Mouse (Mus musculus) layer of hippocampus, postnatal 25 days (tissue): Measurements from ENCODE around the gene Olfr187. TPM values are rescaled to one million over a fixed set of nuclear protein-coding genes. Genes with fewer than 3 reads are reported as not detected.
"Not testable (repeated sequence)": the region's sequence is repeated elsewhere in the genome, so short reads cannot be mapped to it uniquely, and the experiment has no call there.

Source experiments
- DNase-seq, 2 experiments: peaks; one replicate each; pipeline ENCODE4 v3.0.0; 2022; ENCODE audit warnings: mixed read lengths in 2 of 2, low spot score in 1 of 2; ENCODE audit errors: extremely low spot score in 1 of 2
- total RNA-seq, 2 experiments: library from RNA; stranded (reverse); gene quantifications; 2 replicates each; pipeline ENCODE4 v1.2.3; 2021

The Olfr187 gene
- not detected for total RNA-seq

DNA sequence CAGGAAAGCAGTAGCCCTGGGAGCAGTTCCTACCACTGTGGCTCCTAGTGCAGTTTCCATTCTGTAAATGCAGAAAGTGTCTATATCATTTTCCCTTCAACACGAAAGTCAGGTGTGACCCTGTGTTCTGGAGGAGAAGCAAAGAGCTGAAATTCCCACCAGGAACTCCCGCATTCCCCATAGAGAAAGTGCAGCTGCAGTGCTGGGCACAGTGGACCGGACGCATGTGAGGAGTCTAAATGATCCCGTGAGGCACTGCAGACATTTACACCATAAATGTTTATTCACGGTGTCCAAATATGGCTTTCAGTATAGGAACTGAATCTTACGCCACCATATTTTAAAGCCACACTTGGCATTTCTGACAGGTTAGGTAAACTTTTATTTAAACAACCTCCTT is at the start of gene Olfr187:
Gene Olfr187 (minus strand): TSS at position 58 of the 400 bp plus-strand sequence.
- DNase-seq = no peak

DNA sequence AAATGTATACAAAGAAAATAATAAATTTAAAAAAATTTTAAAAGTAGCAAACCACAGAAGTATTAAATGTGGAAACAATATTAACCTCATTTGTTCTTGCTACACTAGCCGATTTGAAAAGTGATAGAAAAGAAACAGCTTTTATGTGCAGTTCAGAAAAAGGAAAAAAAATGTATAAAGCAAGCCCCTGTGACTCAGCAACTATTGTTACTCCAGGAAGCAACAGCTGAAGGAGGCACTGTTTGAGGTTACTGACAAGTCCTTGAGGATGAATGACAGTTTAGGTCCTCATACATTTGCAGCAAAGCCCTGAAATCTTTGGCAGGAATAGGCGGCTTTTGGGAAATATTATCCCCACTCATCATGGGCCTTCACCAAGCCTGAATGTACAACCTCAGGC is 41.5 kb upstream of the Olfr187 start:
- not testable (repeated sequence) for DNase-seq

DNA sequence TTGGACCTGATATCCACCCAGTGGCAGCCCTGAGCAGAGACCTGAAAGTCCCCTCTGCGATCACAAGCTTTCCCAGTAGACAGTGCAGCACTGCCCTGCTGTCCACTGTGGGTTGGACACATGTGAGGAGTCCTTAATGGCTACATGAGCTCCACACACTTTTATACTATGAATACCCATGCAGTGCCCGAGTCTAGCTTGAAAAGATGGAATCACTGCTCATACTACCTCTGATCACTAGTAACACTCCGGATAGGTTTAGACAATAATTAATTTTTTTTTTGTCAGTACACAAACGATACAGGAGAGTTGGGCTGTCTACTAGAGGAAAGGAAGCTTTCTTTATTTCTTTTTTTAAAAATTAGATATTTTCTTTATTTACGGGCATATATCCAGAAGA is 38.3 kb upstream of the Olfr187 start, which contains the start of gene Olfr190:
Gene Olfr190 (minus strand): TSS at position 101 of the 400 bp plus-strand sequence.
- no peak for DNase-seq

DNA sequence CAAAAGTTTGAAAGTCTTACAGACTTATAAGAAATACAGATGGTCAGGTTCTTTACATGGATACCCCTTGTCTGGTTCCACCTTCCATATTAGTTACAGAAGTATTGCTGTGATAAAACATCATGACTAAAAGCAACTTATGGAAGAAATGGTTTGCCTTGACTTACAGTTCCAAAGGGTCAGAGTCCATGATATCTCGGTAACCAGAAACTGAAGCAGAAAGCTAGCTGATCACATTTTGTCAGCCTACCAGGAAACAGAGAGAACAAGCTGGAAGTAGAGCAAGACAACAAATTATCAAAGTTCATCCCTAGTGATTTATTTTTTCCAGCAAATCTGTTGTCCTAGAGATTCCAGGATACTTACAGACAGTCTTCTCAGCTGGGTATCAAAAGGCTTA is 34.0 kb upstream of the Olfr187 start:
- no peak for DNase-seq

DNA sequence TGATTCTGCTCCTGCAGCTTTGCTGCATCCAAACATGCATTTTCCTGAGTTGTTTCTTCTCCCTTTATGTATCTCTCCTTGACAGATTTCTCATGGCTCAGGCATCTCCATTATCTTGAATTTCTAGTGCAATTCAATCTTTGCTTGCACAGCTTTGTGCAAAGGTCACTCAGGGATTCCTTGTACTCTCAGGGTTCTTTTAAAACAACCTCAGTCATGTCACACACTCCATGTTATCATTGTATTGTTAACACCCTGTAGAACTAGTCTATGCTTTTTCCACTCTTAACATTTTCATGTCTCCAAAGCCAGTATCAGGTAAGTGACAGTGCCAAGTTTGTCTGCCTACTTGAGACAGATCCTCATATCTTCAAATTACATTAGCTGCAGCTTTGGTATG is 32.2 kb upstream of the Olfr187 start:
- DNase-seq = no peak

DNA sequence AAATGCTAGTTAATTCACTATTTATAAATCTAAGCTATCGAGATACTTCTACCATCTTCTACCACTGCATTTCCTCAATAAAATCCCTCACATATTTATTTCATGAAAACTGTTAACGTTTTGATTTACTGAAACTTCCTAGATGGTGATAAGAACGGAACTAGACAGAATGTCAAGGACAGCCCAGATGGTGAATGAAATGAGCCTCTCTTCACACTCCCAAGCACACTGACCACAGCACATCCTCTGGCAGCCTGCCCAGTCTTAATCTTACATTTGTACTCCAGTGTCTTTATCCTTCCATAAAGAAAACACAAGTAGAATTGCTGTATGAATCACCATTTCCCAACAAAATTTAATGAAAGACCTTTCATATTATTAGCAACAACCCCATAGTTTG is 22.8 kb upstream of the Olfr187 start:
- not testable (repeated sequence) for DNase-seq

DNA sequence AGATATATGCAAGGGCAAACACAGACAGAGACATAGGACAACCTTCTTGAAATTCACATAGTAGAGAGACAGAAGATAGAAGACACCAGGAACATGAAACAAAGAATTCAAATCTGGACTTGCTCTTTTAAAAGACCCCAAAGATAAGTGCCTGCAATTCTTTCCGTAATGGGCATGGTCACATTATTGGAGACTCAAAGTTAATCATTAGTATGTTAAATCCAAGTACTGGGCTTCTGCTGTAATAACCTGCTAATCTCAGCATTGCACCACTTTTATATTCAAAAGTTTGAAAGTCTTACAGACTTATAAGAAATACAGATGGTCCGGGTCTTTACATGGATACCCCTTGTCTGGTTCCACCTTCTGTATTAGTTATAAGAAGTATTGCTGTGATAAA is 9.7 kb upstream of the Olfr187 start:
- not testable (repeated sequence) for DNase-seq

DNA sequence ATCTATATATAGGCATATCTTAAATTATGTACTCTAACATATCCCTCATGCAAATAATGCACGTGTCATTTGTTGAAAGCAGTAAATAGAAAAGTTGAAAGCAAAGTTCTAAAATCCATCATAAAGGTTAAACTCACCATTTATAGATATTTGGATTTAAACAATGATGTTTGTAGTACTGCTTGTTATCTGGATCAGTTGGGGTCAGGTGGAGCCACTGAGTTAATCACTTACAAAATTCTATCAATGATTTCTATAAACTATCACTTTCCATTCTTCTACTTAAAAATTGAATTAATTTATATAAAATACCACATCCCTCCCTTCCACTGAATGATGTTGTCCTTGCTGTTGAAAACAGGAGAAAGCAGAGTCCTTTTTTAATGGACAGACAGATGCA is 9.3 kb upstream of the Olfr187 start:
- DNase-seq = no peak

DNA sequence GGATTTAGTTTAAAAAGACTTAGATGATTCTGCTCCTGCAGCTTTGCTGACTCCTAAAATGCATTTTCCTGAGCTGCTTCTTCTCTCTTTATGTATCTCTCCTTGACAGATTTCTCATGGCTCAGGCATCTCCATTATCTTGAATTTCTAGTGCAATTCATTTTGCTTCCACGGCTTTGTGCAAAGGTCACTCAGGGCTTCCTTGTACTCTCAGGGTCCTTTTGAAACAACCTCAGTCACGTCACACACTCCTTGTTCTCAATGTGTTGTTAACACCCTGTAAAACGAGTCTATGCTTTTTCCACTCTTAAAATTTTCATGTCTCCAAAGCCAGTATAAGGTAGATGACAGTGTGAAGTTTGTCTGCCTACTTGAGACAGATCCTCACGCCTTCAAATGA is 8.0 kb upstream of the Olfr187 start:
- DNase-seq = no peak

DNA sequence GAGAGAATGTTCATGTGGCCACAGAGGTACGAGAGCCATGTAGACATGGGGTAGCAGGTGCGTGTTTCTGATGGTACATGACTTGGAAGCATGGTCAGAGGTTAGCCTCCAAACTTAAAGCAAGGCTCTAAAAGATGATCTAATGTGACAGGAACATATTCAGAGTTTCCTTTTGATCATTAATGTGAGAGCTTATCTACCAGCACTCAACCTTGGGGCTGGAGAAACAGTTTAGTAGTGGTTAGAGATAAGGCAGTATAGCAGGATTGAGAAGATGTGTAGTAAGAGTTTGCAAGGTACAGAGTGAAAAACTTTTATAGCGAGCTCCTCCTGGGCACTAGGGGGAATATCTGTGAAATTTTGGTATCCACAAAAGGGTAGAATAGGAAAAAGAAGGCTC is 6.3 kb upstream of the Olfr187 start:
- DNase-seq = no peak

DNA sequence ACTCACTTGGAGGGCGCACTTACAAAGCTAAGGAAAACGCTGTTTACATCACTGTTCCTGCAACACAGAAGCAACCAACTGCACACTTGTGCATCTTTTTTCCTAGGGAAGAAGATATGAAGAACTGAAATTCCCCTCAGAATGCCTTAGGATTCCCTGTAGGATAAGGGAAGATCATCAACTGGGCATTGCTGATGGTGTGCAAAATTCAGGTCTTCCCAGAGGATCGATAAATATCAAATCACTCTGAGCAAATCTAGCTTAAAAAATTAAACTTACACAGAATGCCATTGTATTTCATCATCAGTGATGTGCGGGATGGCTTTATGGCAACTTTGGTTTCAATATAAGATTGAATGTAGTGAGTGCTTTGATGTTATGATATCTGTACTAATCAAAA is 9.4 kb downstream of the Olfr187 start, which contains the start of gene Olfr186:
Gene Olfr186 (minus strand): TSS at position 101 of the 400 bp plus-strand sequence.
- no peak for DNase-seq

DNA sequence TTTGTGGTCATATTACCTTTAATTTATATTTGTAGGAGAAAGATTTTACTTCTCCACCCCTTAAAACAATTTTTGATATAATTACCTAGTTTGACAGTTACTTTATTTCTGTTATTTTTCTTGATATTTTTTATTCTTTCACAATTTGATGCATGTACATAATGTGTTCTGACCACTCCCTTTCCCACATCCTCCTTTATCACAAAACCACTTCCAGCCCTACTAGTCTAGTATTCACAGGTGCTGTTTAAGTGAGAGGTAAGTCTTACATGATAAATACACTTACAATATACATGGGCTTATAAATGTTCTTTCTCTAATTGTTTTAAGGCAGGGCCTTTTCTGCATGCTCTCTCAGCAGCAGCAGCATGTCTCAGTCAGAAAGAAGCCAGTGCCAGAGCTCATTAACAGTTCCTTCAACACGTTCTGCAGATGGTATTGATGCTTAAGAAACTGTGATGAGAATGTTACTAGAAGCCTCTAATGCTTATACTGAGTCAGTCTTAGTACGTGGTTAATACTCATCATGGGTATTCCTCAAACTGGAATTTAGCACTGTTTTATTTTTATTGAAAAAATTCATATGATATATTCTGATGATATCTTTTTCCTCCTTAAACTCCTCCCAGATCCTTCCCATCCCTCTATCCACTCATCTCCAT is 26.1 kb downstream of the Olfr187 start:
- DNase-seq = no peak

DNA sequence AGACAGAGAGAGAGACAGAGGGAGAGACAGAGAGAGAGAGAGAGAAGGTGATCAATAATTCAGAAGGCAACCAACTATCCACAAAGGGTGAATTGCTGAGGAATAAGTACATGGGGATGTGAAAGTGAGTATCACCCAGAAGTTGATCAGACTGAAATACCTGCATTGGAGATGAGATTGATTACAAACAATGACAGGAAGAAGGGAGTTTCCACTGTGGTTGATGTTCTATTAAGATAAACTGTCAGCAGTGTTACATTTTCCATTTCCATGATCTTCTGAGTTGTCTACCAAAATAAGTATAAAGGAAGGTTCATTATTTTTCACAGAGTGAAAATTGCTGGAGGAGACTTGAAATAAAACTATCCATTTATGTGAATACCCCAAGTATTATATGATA is 32.4 kb downstream of the Olfr187 start:
- DNase-seq = no peak

DNA sequence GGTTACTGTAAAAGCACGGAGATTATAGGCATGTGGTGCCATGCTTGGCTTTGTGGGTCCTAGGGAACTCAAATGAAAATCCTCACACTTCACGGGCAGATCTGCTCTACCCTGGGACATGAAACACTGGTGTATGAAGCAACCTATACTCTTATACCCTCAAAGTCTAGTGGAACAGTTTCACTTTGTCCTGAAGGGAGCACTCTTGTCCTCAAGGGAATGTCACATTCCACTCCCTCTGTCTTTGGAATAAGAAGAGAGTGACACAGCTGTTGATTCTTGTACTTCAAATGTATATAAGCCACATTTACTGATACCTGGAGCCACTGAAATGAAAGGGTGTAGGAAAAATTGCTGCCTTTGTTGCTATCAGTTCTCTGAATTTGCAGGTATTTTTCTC is 44.5 kb downstream of the Olfr187 start, which contains the start of gene Olfr183:
Gene Olfr183 (plus strand): TSS at position 301 of the 400 bp plus-strand sequence.
- no peak for DNase-seq

Other genes with a start within 250 kb of the Olfr187 start
- not detected for gene Olfr173, start 239.5 kb downstream of the Olfr187 start, total RNA-seq
- not detected for gene Olfr175-ps1, start 213.0 kb downstream of the Olfr187 start, total RNA-seq
- not detected for gene Olfr177, start 165.0 kb downstream of the Olfr187 start, total RNA-seq
- gene Olfr178, start 147.7 kb downstream of the Olfr187 start, total RNA-seq = not detected
- not detected for gene Olfr181, start 111.0 kb downstream of the Olfr187 start, total RNA-seq
- not detected for gene Olfr180, start 110.4 kb downstream of the Olfr187 start, total RNA-seq
- not detected for gene Olfr183, start 44.4 kb downstream of the Olfr187 start, total RNA-seq
- gene Olfr186, start 9.5 kb downstream of the Olfr187 start, total RNA-seq = not detected
- gene Olfr190, start 38.2 kb upstream of the Olfr187 start, total RNA-seq = not detected
- gene Olfr191, start 50.1 kb upstream of the Olfr187 start, total RNA-seq = not detected
- gene Olfr193, start 72.1 kb upstream of the Olfr187 start, total RNA-seq = not detected
- not detected for gene Olfr194, start 81.3 kb upstream of the Olfr187 start, total RNA-seq
- not detected for gene Olfr195, start 107.3 kb upstream of the Olfr187 start, total RNA-seq
- not detected for gene Olfr196, start 130.7 kb upstream of the Olfr187 start, total RNA-seq
- not detected for gene Olfr198, start 163.8 kb upstream of the Olfr187 start, total RNA-seq
- gene Olfr199, start 180.0 kb upstream of the Olfr187 start, total RNA-seq = not detected
- not detected for gene Olfr201, start 232.9 kb upstream of the Olfr187 start, total RNA-seq
- gene Olfr202, start 247.0 kb upstream of the Olfr187 start, total RNA-seq = not detected